Mouse (Mus musculus): ENCODE results near the gene Chpf2.

The Chpf2 gene

GRCm38 (mm10) chr5:24604656-24605100 is 18.1 kb downstream of the Chpf2 start:
- peak in 1 of 2 experiments; percentile 82 for DNase-seq (ENCODE audit: low spot score in 2 of 2)

- no peak for DNase-seq (ENCODE audit: low spot score in 2 of 2)
Observed at GRCm38 (mm10) chr5:24605321-24605979, 18.9 kb downstream of the Chpf2 start.

- no peak for DNase-seq (ENCODE audit: low spot score in 2 of 2)
Observed at GRCm38 (mm10) chr5:24605980-24606665, 19.6 kb downstream of the Chpf2 start.

- no peak for DNase-seq (ENCODE audit: low spot score in 2 of 2)
Observed at GRCm38 (mm10) chr5:24609388-24609787, 22.8 kb downstream of the Chpf2 start.

- DNase-seq (ENCODE audit: low spot score in 2 of 2) = no peak
Observed at GRCm38 (mm10) chr5:24611366-24612301, 25.1 kb downstream of the Chpf2 start.

- DNase-seq (ENCODE audit: low spot score in 2 of 2) = no peak
Observed at GRCm38 (mm10) chr5:24612302-24612649, 25.7 kb downstream of the Chpf2 start.

- no peak for DNase-seq (ENCODE audit: low spot score in 2 of 2)
Observed at GRCm38 (mm10) chr5:24615097-24615496, 28.6 kb downstream of the Chpf2 start.

GRCm38 (mm10) chr5:24618921-24619320 is 32.4 kb downstream of the Chpf2 start:
- DNase-seq (ENCODE audit: low spot score in 2 of 2) = no peak

- DNase-seq (ENCODE audit: low spot score in 2 of 2) = no peak
Observed at GRCm38 (mm10) chr5:24620116-24620515, 33.6 kb downstream of the Chpf2 start.

- DNase-seq (ENCODE audit: low spot score in 2 of 2) = no peak
Observed at GRCm38 (mm10) chr5:24620626-24621025, 34.1 kb downstream of the Chpf2 start.

GRCm38 (mm10) chr5:24622386-24623040 is 36.0 kb downstream of the Chpf2 start:
- no peak for DNase-seq (ENCODE audit: low spot score in 2 of 2)

GRCm38 (mm10) chr5:24623041-24623985 is 36.8 kb downstream of the Chpf2 start:
- no peak for DNase-seq (ENCODE audit: low spot score in 2 of 2)

- peak; percentile 81 to 84 for DNase-seq (ENCODE audit: low spot score in 2 of 2)
Observed at GRCm38 (mm10) chr5:24623986-24624821, 37.7 kb downstream of the Chpf2 start, which contains the start of gene Smarcd3. Smarcd3 (minus strand) TSS chr5:24624411.

- no peak for DNase-seq (ENCODE audit: low spot score in 2 of 2)
Observed at GRCm38 (mm10) chr5:24624822-24625120, 38.2 kb downstream of the Chpf2 start.

GRCm38 (mm10) chr5:24629712-24630111 is 43.2 kb downstream of the Chpf2 start:
- no peak for DNase-seq (ENCODE audit: low spot score in 2 of 2)

GRCm38 (mm10) chr5:24635093-24635492 is 48.6 kb downstream of the Chpf2 start:
- DNase-seq (ENCODE audit: low spot score in 2 of 2) = no peak

GRCm38 (mm10) chr5:24635526-24636141 is 49.1 kb downstream of the Chpf2 start:
- no peak for DNase-seq (ENCODE audit: low spot score in 2 of 2)

GRCm38 (mm10) chr5:24636987-24637386 is 50.4 kb downstream of the Chpf2 start:
- no peak for DNase-seq (ENCODE audit: low spot score in 2 of 2)

- DNase-seq (ENCODE audit: low spot score in 2 of 2) = no peak
Observed at GRCm38 (mm10) chr5:24638131-24638530, 51.6 kb downstream of the Chpf2 start.

All from frontal cortex, postnatal 36 days (tissue).